Mouse (Mus musculus) thymus, postnatal 25 days (tissue): ENCODE results near the gene 4930522H14Rik.

ENCODE experiments used
- DNase-seq: peaks from one replicate; pipeline ENCODE4 v3.0.0; 2022

The 4930522H14Rik gene

GRCm38 (mm10) chr4:109475078-109475477 lies 56.0 kb downstream of the 4930522H14Rik start:
- DNase-seq = no peak

GRCm38 (mm10) chr4:109472566-109472965 lies 58.5 kb downstream of the 4930522H14Rik start:
- DNase-seq = no peak

GRCm38 (mm10) chr4:109471606-109472005 lies 59.5 kb downstream of the 4930522H14Rik start:
- DNase-seq = no peak

GRCm38 (mm10) chr4:109467687-109468086 lies 63.4 kb downstream of the 4930522H14Rik start:
- DNase-seq = no peak

- DNase-seq = no peak
Measured at GRCm38 (mm10) chr4:109463892-109464291, 67.2 kb downstream of the 4930522H14Rik start.

GRCm38 (mm10) chr4:109460421-109461179 lies 70.5 kb downstream of the 4930522H14Rik start:
- DNase-seq = no peak

GRCm38 (mm10) chr4:109456821-109457220 lies 74.3 kb downstream of the 4930522H14Rik start:
- no peak for DNase-seq
